Mouse (Mus musculus) neural tube, embryonic 14.5 days (tissue): ENCODE measurements around the gene Msx1. TPM values are rescaled to one million over a fixed set of nuclear protein-coding genes. Genes with fewer than 3 reads are reported as not detected.
A peak's percentile ranks its signal among the peaks of the same experiment; 100 is the strongest.

Source experiments
- ATAC-seq: fragments of 200-750 bp; cut with Nextera tagmentation; 2 replicates; pipeline ENCODE4 v1.8.0; 2017; ENCODE audit warnings: low read depth, mild to moderate bottlenecking, moderate TSS enrichment, moderate library complexity
- H3K27ac ChIP-seq: fragments of 300-500 bp; sonication (generic); 2 replicates; pipeline ENCODE4 v1.5.1; 2014; ENCODE audit warnings: low read depth, mild to moderate bottlenecking, control low read depth, low read length, moderate library complexity, mixed read lengths
- H3K27me3 ChIP-seq: fragments of 300-500 bp; sonication (generic); 2 replicates; pipeline ENCODE4 v1.6.1; 2014; ENCODE audit warnings: low read length; ENCODE audit not compliant: control insufficient read depth, insufficient read depth
- H3K36me3 ChIP-seq: fragments of 300-500 bp; sonication (generic); 2 replicates; pipeline ENCODE4 v1.6.1; 2014; ENCODE audit warnings: low read length, mixed read lengths; ENCODE audit not compliant: control insufficient read depth, insufficient read depth
- H3K4me1 ChIP-seq: fragments of 300-500 bp; sonication (generic); 2 replicates; pipeline ENCODE4 v1.6.1; 2014; ENCODE audit warnings: low read length; ENCODE audit not compliant: control insufficient read depth, insufficient read depth
- H3K4me2 ChIP-seq: fragments of 300-500 bp; sonication (generic); 2 replicates; pipeline ENCODE4 v1.6.1; 2014; ENCODE audit warnings: mild to moderate bottlenecking, low read depth, low read length, control low read depth
- H3K4me3 ChIP-seq: fragments of 300-500 bp; sonication (generic); 2 replicates; pipeline ENCODE4 v1.5.1; 2014; ENCODE audit warnings: low read depth, low read length, control low read depth, mixed read lengths
- H3K9ac ChIP-seq: fragments of 300-500 bp; sonication (generic); replicated peaks from 2 replicates; pipeline ENCODE4 v1.6.1; 2014; ENCODE audit warnings: low read depth, mild to moderate bottlenecking, control low read depth, low read length, mixed read lengths
- H3K9me3 ChIP-seq: fragments of 300-500 bp; sonication (generic); 2 replicates; pipeline ENCODE4 v1.6.1; 2016; ENCODE audit warnings: low read length; ENCODE audit not compliant: control insufficient read depth
- WGBS: fragments of 180-500 bp; shearing (Covaris S2); extraction: QIAGEN DNeasy Blood & Tissue Kit; methylation state at CpG from one replicate; pipeline ENCODE4 v1.1.7; 2014; 5-methylcytosine and 5-hydroxymethylcytosine counted together
- polyA plus RNA-seq: library from polyadenylated mRNA; unstranded; fragments of >200 nt; fragmentation: Nextera tagmentation; extraction: Ambion mirVana; gene quantifications from 2 replicates; pipeline ENCODE4 v1.2.1, GENCODE M21; 2014

Msx1 gene
- polyA plus RNA-seq, 1 experiment from 2014 or later: 11.8 TPM

DNA sequence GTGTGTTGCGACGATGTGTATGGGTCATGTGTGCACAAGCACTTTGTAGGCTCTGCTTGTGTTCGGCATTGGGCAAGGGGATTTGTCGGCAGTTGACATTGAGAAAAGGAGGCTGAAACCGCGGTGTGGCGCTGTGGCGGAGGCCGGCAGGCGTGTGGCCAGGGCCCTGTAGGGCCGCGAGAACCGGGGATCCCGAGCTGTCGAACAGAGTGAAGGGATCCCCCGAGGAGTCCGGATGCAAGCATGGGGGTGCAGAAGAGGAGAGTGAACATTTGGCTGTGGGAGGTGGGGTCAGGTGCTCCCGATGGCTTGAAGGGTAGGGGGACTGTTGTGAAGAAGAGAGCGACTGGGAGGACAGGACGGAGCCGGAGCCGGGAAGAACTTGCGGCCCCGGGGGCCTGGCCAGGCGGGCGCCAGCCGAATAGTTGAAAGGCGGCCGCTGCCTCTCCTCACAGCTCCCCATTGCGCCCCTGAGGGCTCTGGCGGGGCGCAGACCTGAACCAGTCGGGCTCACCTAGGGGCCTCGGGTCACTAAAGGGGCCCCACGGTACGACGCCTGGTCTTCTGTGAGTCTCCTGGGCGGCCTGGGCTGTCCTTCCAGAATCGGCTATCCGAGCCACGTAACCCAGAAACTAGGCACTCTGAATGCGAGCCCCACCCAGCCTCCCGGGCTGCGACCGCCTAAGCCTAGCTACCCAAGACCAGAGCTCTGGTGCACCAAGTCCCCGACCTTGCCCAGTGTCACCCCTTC lies 7.3 kb downstream of the Msx1 start:
- Histone ChIP-seq H3K4me3 (no peak overlapping the region), H3K27ac (no peak overlapping the region), H3K9me3 (no peaks in the 10 kb centered on the region), H3K9ac (no peak overlapping the region), H3K36me3 (no peaks in the 10 kb centered on the region), H3K4me2 (no peak overlapping the region), H3K4me1 (no peaks in the 10 kb centered on the region), H3K27me3 (peaks cover 50% of the 10 kb centered on the region)
- ATAC-seq: peak; percentile 39; the same call in 1 of the 2 replicates
- 1% methylated on average over 46 of the region's 46 CpGs for WGBS

DNA sequence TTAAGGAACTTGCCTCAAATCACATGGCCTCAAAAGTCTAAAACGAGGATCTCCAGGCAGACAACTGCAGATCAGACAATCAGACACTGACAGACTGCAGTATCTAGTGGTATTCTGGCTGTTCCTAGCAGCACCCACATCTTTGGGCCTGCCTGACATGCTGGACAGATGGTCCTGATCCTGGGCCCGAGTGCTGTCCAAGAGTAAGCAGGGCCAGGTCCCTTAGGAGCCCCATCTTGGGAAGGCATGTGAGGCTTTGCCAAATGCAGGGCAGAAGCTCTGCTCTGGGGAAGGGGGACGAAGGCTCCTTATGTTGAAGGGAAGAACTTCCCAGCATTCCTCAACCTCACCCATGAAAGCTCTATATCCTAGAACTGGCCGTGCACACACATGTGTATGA lies 8.5 kb downstream of the Msx1 start:
- no peaks in the 10 kb centered on the region for H3K4me1 ChIP-seq
- H3K27me3 ChIP-seq: peaks cover 41% of the 10 kb centered on the region
- ATAC-seq: no peak
- no peak overlapping the region for H3K4me2 ChIP-seq
- no peak overlapping the region for H3K4me3 ChIP-seq
- H3K36me3 ChIP-seq: no peaks in the 10 kb centered on the region
- no peaks in the 10 kb centered on the region for H3K9me3 ChIP-seq
- H3K27ac ChIP-seq: no peak overlapping the region
- WGBS: 89% methylated on average over 4 of the region's 4 CpGs
- H3K9ac ChIP-seq: no peak overlapping the region

DNA sequence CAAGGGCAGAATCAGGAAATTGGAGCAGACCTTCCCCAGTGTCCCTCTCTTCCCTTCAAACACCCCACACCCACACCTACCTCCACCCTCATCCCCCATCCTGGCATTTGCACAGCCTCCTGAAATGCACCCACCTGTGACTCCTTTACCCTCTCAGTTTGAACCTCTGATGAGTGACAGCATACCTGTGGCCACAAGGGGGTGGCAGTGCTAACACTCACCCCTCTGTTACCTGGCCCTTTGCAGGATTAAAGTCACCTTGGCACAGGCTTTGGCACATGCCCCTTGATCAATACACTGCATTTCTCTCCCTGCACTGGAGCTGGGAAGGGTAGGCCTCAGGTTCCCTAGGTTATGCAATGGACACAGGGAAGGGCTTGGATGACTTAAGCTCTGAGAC lies 10.2 kb downstream of the Msx1 start:
- Histone ChIP-seq H3K27ac (no peak overlapping the region), H3K27me3 (peaks cover 26% of the 10 kb centered on the region), H3K9me3 (no peaks in the 10 kb centered on the region), H3K36me3 (no peaks in the 10 kb centered on the region), H3K4me3 (no peak overlapping the region), H3K9ac (no peak overlapping the region), H3K4me2 (no peak overlapping the region), H3K4me1 (no peaks in the 10 kb centered on the region)
- ATAC-seq: no peak

DNA sequence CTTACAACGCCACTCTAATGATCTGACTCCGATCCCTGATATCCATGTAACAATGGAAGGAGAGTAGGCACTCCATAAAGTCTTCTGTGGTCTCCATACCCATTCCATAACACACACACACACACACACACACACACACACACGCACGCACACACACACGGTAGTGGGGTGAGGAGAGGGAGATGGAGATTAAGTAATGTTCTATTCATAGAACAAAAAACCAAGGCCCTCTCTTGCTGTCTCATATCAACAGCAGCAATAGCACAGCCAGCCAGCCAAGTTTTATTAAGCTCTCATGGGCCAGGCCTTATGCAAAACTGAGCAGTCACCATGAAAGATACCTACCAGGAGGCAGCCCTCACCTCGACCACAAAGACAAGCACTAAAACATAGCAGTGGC lies 19.1 kb downstream of the Msx1 start:
- Histone ChIP-seq H3K4me3 (no peak overlapping the region), H3K27ac (no peak overlapping the region), H3K9me3 (no peaks in the 10 kb centered on the region), H3K27me3 (no peaks in the 10 kb centered on the region), H3K36me3 (no peaks in the 10 kb centered on the region), H3K4me2 (no peak overlapping the region), H3K9ac (no peak overlapping the region), H3K4me1 (no peaks in the 10 kb centered on the region)
- WGBS: 92% methylated on average over 6 of the region's 6 CpGs
- no peak for ATAC-seq

DNA sequence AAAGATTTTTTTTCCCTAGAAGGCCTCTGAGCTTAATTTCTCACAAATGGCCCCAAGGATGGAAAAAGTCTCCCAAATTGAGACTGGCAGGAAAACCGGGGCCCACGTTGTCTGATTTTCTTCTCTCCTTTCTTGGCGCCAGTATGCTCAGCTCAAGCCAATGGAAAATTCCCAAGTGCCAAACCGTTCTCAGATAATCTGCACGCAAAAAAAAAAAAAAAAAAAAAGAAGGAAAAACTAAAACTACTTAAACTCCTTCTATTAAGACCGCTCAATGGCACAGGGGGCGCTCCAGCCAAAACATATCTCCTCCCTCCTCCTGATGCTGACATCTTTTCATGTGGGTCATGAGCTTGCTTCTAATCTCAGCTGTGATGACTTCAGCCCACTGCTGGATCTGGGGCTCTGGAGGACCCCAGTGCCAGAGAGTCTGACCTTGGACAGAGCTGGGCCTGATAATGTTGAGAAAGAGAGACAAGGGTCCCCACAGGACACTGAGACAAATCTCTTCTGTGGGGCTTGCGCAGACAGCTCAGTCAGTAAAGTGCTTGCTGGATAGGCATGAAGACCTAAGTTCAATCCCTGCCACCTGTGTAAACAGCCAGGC lies 19.8 kb downstream of the Msx1 start:
- 88% methylated on average over 8 of the region's 8 CpGs for WGBS
- no peak overlapping the region for H3K27ac ChIP-seq
- H3K27me3 ChIP-seq: no peaks in the 10 kb centered on the region
- H3K36me3 ChIP-seq: no peaks in the 10 kb centered on the region
- no peak overlapping the region for H3K4me3 ChIP-seq
- H3K4me1 ChIP-seq: no peaks in the 10 kb centered on the region
- no peaks in the 10 kb centered on the region for H3K9me3 ChIP-seq
- no peak overlapping the region for H3K9ac ChIP-seq
- no peak overlapping the region for H3K4me2 ChIP-seq
- ATAC-seq: no peak

DNA sequence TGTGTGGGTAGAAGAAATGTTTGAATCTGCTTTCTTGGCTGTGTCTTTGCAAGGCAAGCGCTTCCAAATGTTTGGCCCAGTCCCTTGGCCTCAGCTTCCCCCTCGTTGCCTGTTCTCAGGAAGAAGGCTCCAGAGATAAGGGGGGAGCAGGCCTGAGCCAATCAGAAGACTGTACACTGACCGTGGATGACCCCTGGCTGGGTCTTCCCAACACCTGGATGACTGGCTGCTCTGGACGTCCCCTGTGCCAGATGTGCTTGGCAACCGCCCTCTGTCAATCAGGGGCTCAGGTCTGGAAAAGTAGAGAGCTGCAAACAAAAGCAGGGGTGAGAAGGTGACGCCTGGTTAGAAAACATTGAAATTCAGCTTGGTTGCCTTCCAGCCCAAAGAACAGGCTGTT lies 27.1 kb downstream of the Msx1 start:
- Histone ChIP-seq H3K27me3 (no peaks in the 10 kb centered on the region), H3K27ac (no peak overlapping the region), H3K4me3 (no peak overlapping the region), H3K4me1 (no peaks in the 10 kb centered on the region), H3K36me3 (no peaks in the 10 kb centered on the region), H3K4me2 (no peak overlapping the region), H3K9me3 (no peaks in the 10 kb centered on the region), H3K9ac (no peak overlapping the region)
- ATAC-seq: no peak
- 82% methylated on average over 6 of the region's 6 CpGs for WGBS

DNA sequence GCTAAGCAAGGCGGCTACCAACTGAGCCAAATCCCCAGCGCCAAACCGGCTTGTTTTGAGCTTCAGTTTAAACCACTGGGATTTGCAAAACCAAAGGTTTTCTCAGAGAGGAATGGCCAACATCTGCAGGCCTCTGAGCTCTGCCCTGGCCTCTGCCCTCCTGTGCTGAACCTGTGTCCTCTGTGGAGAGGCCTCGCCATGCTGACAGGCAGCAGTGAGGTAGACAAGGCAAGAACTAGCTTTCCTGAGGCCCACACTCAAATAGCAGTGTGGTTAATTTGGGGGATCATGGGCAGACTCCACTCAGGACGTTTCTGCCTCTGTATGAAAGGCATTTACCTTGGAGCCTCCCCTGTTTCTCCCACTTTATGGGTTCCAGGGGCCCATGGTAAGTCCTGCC lies 27.6 kb downstream of the Msx1 start:
- Histone ChIP-seq H3K9ac (no peak overlapping the region), H3K36me3 (no peaks in the 10 kb centered on the region), H3K4me1 (no peaks in the 10 kb centered on the region), H3K4me2 (no peak overlapping the region), H3K27me3 (no peaks in the 10 kb centered on the region), H3K27ac (no peak overlapping the region), H3K4me3 (no peak overlapping the region), H3K9me3 (no peaks in the 10 kb centered on the region)
- 83% methylated on average over 5 of the region's 5 CpGs for WGBS
- no peak for ATAC-seq

DNA sequence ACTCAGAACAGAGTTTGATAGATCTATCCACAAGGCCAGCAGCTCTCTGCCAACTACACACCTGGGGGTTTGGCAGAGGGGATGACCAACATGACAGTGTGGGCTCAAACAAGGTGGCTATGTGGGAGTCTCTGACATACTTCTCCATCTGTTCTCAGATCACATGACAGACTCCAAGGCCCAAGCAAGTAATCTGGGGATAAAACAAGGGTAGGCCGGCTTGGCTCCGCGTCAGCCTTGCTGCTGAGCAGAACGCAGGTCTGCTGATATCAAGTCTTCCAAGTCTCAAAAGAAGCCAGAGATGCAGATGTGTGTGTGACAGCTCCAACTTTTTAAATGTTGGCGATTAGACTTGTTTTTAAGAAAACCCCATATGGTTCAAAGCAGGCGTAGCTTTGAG lies 28.7 kb downstream of the Msx1 start:
- Histone ChIP-seq H3K27me3 (no peaks in the 10 kb centered on the region), H3K4me3 (no peak overlapping the region), H3K36me3 (no peaks in the 10 kb centered on the region), H3K4me2 (no peak overlapping the region), H3K9ac (no peak overlapping the region), H3K4me1 (no peaks in the 10 kb centered on the region), H3K9me3 (no peaks in the 10 kb centered on the region), H3K27ac (no peak overlapping the region)
- 93% methylated on average over 6 of the region's 6 CpGs for WGBS
- ATAC-seq: no peak

DNA sequence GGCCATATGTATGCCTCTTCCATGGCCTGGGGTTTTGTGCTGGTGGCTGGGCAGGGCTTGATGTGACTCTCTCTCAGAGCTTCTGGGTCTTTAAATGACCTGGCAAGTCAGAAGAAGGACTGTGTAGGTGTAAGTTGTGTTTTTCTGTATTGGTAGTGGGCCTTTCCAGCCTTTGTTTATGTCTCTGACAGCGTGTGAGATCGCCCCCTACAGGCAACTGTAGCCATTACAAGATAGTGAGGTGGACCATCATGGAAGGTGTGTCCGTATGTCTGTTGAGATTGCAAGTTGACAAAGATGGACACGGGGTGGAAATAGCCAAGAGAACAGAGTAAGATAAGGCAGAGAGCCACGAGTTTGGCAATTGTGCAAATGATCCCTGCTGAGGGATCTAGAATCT lies 32.2 kb downstream of the Msx1 start:
- Histone ChIP-seq H3K27ac (no peak overlapping the region), H3K36me3 (no peaks in the 10 kb centered on the region), H3K9ac (no peak overlapping the region), H3K4me3 (no peak overlapping the region), H3K4me1 (no peaks in the 10 kb centered on the region), H3K27me3 (no peaks in the 10 kb centered on the region), H3K4me2 (no peak overlapping the region), H3K9me3 (no peaks in the 10 kb centered on the region)
- no peak for ATAC-seq
- WGBS: 58% methylated on average over 5 of the region's 5 CpGs
